Mouse (Mus musculus): ENCODE measurements around the gene 1700001K19Rik.

- TF ChIP-seq CTCF (IDR thresholded peaks at IDR 0.05; ENCODE audit: low read depth, low read length) (no peak), EP300 (IDR thresholded peaks at IDR 0.05; ENCODE audit: insufficient read depth, low read depth, low read length) (peak; percentile 95)
Observed at GRCm38 (mm10) chr12:110725051-110725450, 42.6 kb upstream of the 1700001K19Rik start.
